Comparison of ENCODE assay signal across 8 mouse cellular contexts in the genomic region with DNA sequence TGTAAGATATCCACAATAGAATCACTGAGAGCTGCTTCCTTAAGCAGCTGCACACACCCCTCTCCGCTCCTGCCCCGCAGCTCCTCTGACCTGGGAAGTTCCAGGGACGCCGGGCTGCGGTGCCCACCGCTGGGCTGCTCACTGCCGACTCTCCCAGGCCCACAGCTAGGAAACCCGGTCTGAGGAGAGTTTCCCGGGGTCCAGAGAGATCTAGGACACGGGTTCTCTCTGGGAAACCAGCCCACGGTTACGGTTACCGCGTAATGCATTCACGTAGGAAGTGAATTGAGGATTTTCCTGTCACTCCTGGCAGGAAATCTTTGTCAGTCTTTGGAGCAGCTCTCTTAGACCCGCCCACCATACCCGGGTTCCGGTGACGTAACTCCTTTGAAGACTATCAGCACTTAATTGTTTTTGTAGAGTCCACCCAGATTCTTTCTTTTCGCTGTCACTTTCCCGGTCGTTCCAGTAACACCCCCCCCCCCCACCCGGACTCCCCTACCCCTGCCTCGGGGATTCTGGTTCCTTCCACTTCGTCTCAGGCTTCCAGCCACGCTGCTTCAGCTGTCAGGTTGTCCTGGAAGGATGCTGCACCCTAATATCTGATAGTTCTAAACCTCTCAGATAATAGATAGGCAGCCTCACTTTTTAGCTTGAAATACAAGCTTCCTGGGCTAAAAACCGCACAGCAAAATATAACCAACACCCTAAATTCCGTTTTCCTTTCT. TPM values are rescaled to one million over a fixed set of nuclear protein-coding genes. Genes with fewer than 3 reads are reported as not detected.
A peak's percentile ranks its signal among the peaks of the same experiment; 100 is the strongest.
DNase-seq lines count a peak whose midpoint lies in the region; ATAC-seq and TF ChIP-seq lines count a peak whose summit lies in the region.

No protein-coding gene starts in this region.

- H3K4me2 ChIP-seq in embryonic facial prominence, embryonic 15.5 days (replicated peaks): peak overlapping the region; percentile 50
- peak overlapping the region; percentile 34 for H3K4me2 ChIP-seq in kidney, embryonic 14.5 days (replicated peaks; ENCODE audit: low read depth, low read length)
- H3K4me2 ChIP-seq in limb, embryonic 14.5 days (replicated peaks; ENCODE audit: low read depth, low read length, severe bottlenecking): peak overlapping the region; percentile 47
- H3K4me2 ChIP-seq in midbrain, embryonic 16.5 days (ENCODE audit: low read length): peak overlapping the region; percentile 60
- peak overlapping the region; percentile 46 for H3K4me2 ChIP-seq in stomach, embryonic 14.5 days (replicated peaks; ENCODE audit: low read depth, low read length)

- no peak for TF ChIP-seq CTCF in bone marrow, adult 2 months (IDR thresholded peaks at IDR 0.05; ENCODE audit: control insufficient read depth, insufficient read depth, low read length)

- H3K4me1 ChIP-seq in bone marrow, adult 2 months (ENCODE audit: control insufficient read depth, insufficient read depth, low read length): no peaks in the 10 kb centered on the region
- H3K4me1 ChIP-seq in embryonic facial prominence, embryonic 15.5 days: no peaks in the 10 kb centered on the region
- no peaks in the 10 kb centered on the region for H3K4me1 ChIP-seq in heart, embryonic 10.5 days
- H3K4me1 ChIP-seq in kidney, embryonic 14.5 days (ENCODE audit: control insufficient read depth, insufficient read depth, low read length): no peaks in the 10 kb centered on the region
- H3K4me1 ChIP-seq in limb, embryonic 14.5 days (ENCODE audit: control insufficient read depth, insufficient read depth, low read length): no peaks in the 10 kb centered on the region
- peaks cover 11% of the 10 kb centered on the region for H3K4me1 ChIP-seq in midbrain, embryonic 16.5 days (ENCODE audit: control insufficient read depth, insufficient read depth, low read length)
- no peaks in the 10 kb centered on the region for H3K4me1 ChIP-seq in stomach, embryonic 14.5 days (ENCODE audit: control insufficient read depth, insufficient read depth, low read length)

- DNase-seq in A20 (ENCODE audit: low read depth, low spot score): peak; percentile 76
- DNase-seq in heart, embryonic 10.5 days (ENCODE audit: low spot score): peak; percentile 90
- peak; percentile 91 for DNase-seq in limb, embryonic 14.5 days (ENCODE audit: low spot score)

- peak overlapping the region; percentile 60 for H3K9ac ChIP-seq in embryonic facial prominence, embryonic 15.5 days
- peak overlapping the region; percentile 77 for H3K9ac ChIP-seq in kidney, embryonic 14.5 days (ENCODE audit: low read depth, low read length)
- H3K9ac ChIP-seq in limb, embryonic 14.5 days (ENCODE audit: low read depth, low read length, severe bottlenecking): peak overlapping the region; percentile 85
- peak overlapping the region; percentile 95 for H3K9ac ChIP-seq in midbrain, embryonic 16.5 days (ENCODE audit: low read depth, low read length)
- H3K9ac ChIP-seq in stomach, embryonic 14.5 days (replicated peaks; ENCODE audit: low read depth, low read length): peak overlapping the region; percentile 71

- peaks cover 10% of the 10 kb centered on the region; the same call in 1 of the 2 replicates for H3K36me3 ChIP-seq in embryonic facial prominence, embryonic 15.5 days
- peaks cover 10% of the 10 kb centered on the region for H3K36me3 ChIP-seq in heart, embryonic 10.5 days
- no peaks in the 10 kb centered on the region for H3K36me3 ChIP-seq in kidney, embryonic 14.5 days (ENCODE audit: control insufficient read depth, insufficient read depth, low read length)
- peaks cover 8% of the 10 kb centered on the region; the same call in 1 of the 2 replicates for H3K36me3 ChIP-seq in limb, embryonic 14.5 days (ENCODE audit: control insufficient read depth, insufficient read depth, low read length)
- H3K36me3 ChIP-seq in midbrain, embryonic 16.5 days (ENCODE audit: control insufficient read depth, insufficient read depth, low read length): no peaks in the 10 kb centered on the region
- H3K36me3 ChIP-seq in stomach, embryonic 14.5 days (ENCODE audit: control insufficient read depth, insufficient read depth, low read length): no peaks in the 10 kb centered on the region

- H3K27me3 ChIP-seq in embryonic facial prominence, embryonic 15.5 days: no peaks in the 10 kb centered on the region
- H3K27me3 ChIP-seq in heart, embryonic 10.5 days (ENCODE audit: insufficient read depth, poor library complexity, severe bottlenecking): no peaks in the 10 kb centered on the region
- no peaks in the 10 kb centered on the region for H3K27me3 ChIP-seq in kidney, embryonic 14.5 days (ENCODE audit: control insufficient read depth, insufficient read depth, low read length)
- no peaks in the 10 kb centered on the region for H3K27me3 ChIP-seq in limb, embryonic 14.5 days (ENCODE audit: control insufficient read depth, insufficient read depth, low read length)
- no peaks in the 10 kb centered on the region for H3K27me3 ChIP-seq in midbrain, embryonic 16.5 days (ENCODE audit: control insufficient read depth, insufficient read depth, low read depth, low read length)
- no peaks in the 10 kb centered on the region for H3K27me3 ChIP-seq in stomach, embryonic 14.5 days (ENCODE audit: control insufficient read depth, insufficient read depth, low read length)

- WGBS in bone marrow, adult 2 months: 1% methylated on average over 28 of the region's 28 CpGs
- 1% methylated on average over 28 of the region's 28 CpGs for WGBS in embryonic facial prominence, embryonic 15.5 days
- 1% methylated on average over 28 of the region's 28 CpGs for WGBS in heart, embryonic 10.5 days
- 2% methylated on average over 28 of the region's 28 CpGs for WGBS in kidney, embryonic 14.5 days
- 2% methylated on average over 27 of the region's 28 CpGs for WGBS in limb, embryonic 14.5 days
- 2% methylated on average over 28 of the region's 28 CpGs for WGBS in midbrain, embryonic 16.5 days
- WGBS in stomach, embryonic 14.5 days: 2% methylated on average over 28 of the region's 28 CpGs

- H3K27ac ChIP-seq in bone marrow, adult 2 months (ENCODE audit: control insufficient read depth, insufficient read depth, low read depth, low read length, poor library complexity): no peak overlapping the region
- peak overlapping the region; percentile 87 for H3K27ac ChIP-seq in embryonic facial prominence, embryonic 15.5 days (replicated peaks)
- H3K27ac ChIP-seq in heart, embryonic 10.5 days: peak overlapping the region; percentile 91
- H3K27ac ChIP-seq in kidney, embryonic 14.5 days (ENCODE audit: low read depth, low read length): peak overlapping the region; percentile 88
- H3K27ac ChIP-seq in limb, embryonic 14.5 days (replicated peaks; ENCODE audit: low read depth, low read length): peak overlapping the region; percentile 86
- peak overlapping the region; percentile 96 for H3K27ac ChIP-seq in midbrain, embryonic 16.5 days (ENCODE audit: low read length)
- H3K27ac ChIP-seq in stomach, embryonic 14.5 days (ENCODE audit: low read length): peak overlapping the region; percentile 91

- H3K9me3 ChIP-seq in embryonic facial prominence, embryonic 15.5 days (replicated peaks): no peaks in the 10 kb centered on the region
- H3K9me3 ChIP-seq in heart, embryonic 10.5 days: no peaks in the 10 kb centered on the region
- no peaks in the 10 kb centered on the region for H3K9me3 ChIP-seq in kidney, embryonic 14.5 days (ENCODE audit: control insufficient read depth, low read length)
- H3K9me3 ChIP-seq in limb, embryonic 14.5 days (ENCODE audit: control insufficient read depth, low read length): no peaks in the 10 kb centered on the region
- H3K9me3 ChIP-seq in midbrain, embryonic 16.5 days (replicated peaks; ENCODE audit: control insufficient read depth, low read length, poor library complexity, severe bottlenecking): no peaks in the 10 kb centered on the region
- no peaks in the 10 kb centered on the region for H3K9me3 ChIP-seq in stomach, embryonic 14.5 days (ENCODE audit: control insufficient read depth, low read depth, low read length)

- no peak for TF ChIP-seq POLR2A in bone marrow, adult 2 months (IDR thresholded peaks at IDR 0.05; ENCODE audit: borderline replicate concordance, control insufficient read depth, low read depth, low read length)
- no peak for TF ChIP-seq POLR2A in limb, embryonic 14.5 days (IDR thresholded peaks at IDR 0.05; ENCODE audit: borderline replicate concordance, extremely low read depth, insufficient read depth, insufficient read length)

- H3K4me3 ChIP-seq in bone marrow, adult 2 months (replicated peaks; ENCODE audit: control insufficient read depth, low read depth, low read length): peak overlapping the region; percentile 53
- peak overlapping the region; percentile 73 for H3K4me3 ChIP-seq in embryonic facial prominence, embryonic 15.5 days (replicated peaks)
- H3K4me3 ChIP-seq in heart, embryonic 10.5 days: peak overlapping the region; percentile 73
- peak overlapping the region; percentile 69 for H3K4me3 ChIP-seq in kidney, embryonic 14.5 days (ENCODE audit: low read length)
- peak overlapping the region; percentile 63 for H3K4me3 ChIP-seq in limb, embryonic 14.5 days (replicated peaks; ENCODE audit: low read length)
- H3K4me3 ChIP-seq in midbrain, embryonic 16.5 days (ENCODE audit: low read depth, low read length): peak overlapping the region; percentile 75
- peak overlapping the region; percentile 67 for H3K4me3 ChIP-seq in stomach, embryonic 14.5 days (ENCODE audit: low read depth, low read length)

- peak; percentile 85 for ATAC-seq in embryonic facial prominence, embryonic 15.5 days (ENCODE audit: insufficient number of reproducible peaks, low FRiP score, low TSS enrichment, low read depth)
- peak; percentile 98 for ATAC-seq in kidney, embryonic 14.5 days (ENCODE audit: low FRiP score, low TSS enrichment)
- ATAC-seq in limb, embryonic 14.5 days (ENCODE audit: low FRiP score, low read depth): peak; percentile 96
- peak; percentile 97 for ATAC-seq in midbrain, embryonic 16.5 days
- peak; percentile 96 for ATAC-seq in stomach, embryonic 14.5 days (ENCODE audit: insufficient number of reproducible peaks, insufficient read depth, low FRiP score, low read depth)

RNA-seq across cellular contexts. Expression of a gene that starts 49.3 kb away (rescaled TPM):
- 0.97 and 1.5 TPM in 2 replicates for polyA plus RNA-seq in bone marrow, adult 2 months (2011; ENCODE audit: insufficient read depth, insufficient read length, low replicate concordance, missing spikeins)
- polyA plus RNA-seq in embryonic facial prominence, embryonic 15.5 days (2015; fragmentation: Nextera tagmentation; extraction: Ambion mirVana): 20.2 and 21.5 TPM in 2 replicates
- 13.9 and 15.4 TPM in 2 replicates for polyA plus RNA-seq in heart, embryonic 10.5 days (2016; fragmentation: Nextera tagmentation; extraction: Ambion mirVana)
- polyA plus RNA-seq in kidney, embryonic 14.5 days (2014; fragmentation: Nextera tagmentation; extraction: Ambion mirVana): 24.3 and 28.7 TPM in 2 replicates
- 13.0 and 14.5 TPM in 2 replicates for polyA plus RNA-seq in limb, embryonic 14.5 days (2012; rRNA removed)
- polyA plus RNA-seq in limb, embryonic 14.5 days (2014; fragmentation: Nextera tagmentation; extraction: Ambion mirVana): 26.7 and 28.5 TPM in 2 replicates
- polyA plus RNA-seq in midbrain, embryonic 16.5 days (2015; fragmentation: Nextera tagmentation; extraction: Ambion mirVana): 18.4 and 21.4 TPM in 2 replicates
- 30.6 and 33.2 TPM in 2 replicates for polyA plus RNA-seq in stomach, embryonic 14.5 days (2014; fragmentation: Nextera tagmentation; extraction: Ambion mirVana)
